Mouse (Mus musculus): ENCODE results near the gene Slc38a4.

The Slc38a4 gene

GRCm38 (mm10) chr15:97019323-97019722 is 36.4 kb downstream of the Slc38a4 start:
- no peak for DNase-seq (ENCODE audit: low read depth, low spot score)

- DNase-seq (ENCODE audit: low read depth, low spot score) = no peak
Observed at GRCm38 (mm10) chr15:97017195-97017594, 38.6 kb downstream of the Slc38a4 start.

GRCm38 (mm10) chr15:97015036-97015596 is 40.6 kb downstream of the Slc38a4 start:
- no peak for DNase-seq (ENCODE audit: low read depth, low spot score)

GRCm38 (mm10) chr15:97011599-97012372 is 44.0 kb downstream of the Slc38a4 start:
- DNase-seq (ENCODE audit: low read depth, low spot score) = no peak

- no peak for DNase-seq (ENCODE audit: low read depth, low spot score)
Observed at GRCm38 (mm10) chr15:97009271-97009670, 46.5 kb downstream of the Slc38a4 start.

GRCm38 (mm10) chr15:97005631-97006234 is 50.0 kb downstream of the Slc38a4 start:
- no peak for DNase-seq (ENCODE audit: low read depth, low spot score)

GRCm38 (mm10) chr15:97004525-97004867 is 51.3 kb downstream of the Slc38a4 start:
- DNase-seq (ENCODE audit: low read depth, low spot score) = no peak

- DNase-seq (ENCODE audit: low read depth, low spot score) = no peak
Observed at GRCm38 (mm10) chr15:97003851-97004524, 51.8 kb downstream of the Slc38a4 start.

GRCm38 (mm10) chr15:97003186-97003585 is 52.6 kb downstream of the Slc38a4 start:
- DNase-seq (ENCODE audit: low read depth, low spot score) = no peak

- DNase-seq (ENCODE audit: low read depth, low spot score) = no peak
Observed at GRCm38 (mm10) chr15:97002752-97003151, 53.0 kb downstream of the Slc38a4 start.

GRCm38 (mm10) chr15:97001886-97002285 is 53.9 kb downstream of the Slc38a4 start:
- DNase-seq (ENCODE audit: low read depth, low spot score) = no peak

GRCm38 (mm10) chr15:97001416-97001815 is 54.3 kb downstream of the Slc38a4 start:
- no peak for DNase-seq (ENCODE audit: low read depth, low spot score)

GRCm38 (mm10) chr15:97000319-97001251 is 55.2 kb downstream of the Slc38a4 start:
- no peak for DNase-seq (ENCODE audit: low read depth, low spot score)

- no peak for DNase-seq (ENCODE audit: low read depth, low spot score)
Observed at GRCm38 (mm10) chr15:96999401-96999800, 56.4 kb downstream of the Slc38a4 start.

- DNase-seq (ENCODE audit: low read depth, low spot score) = no peak
Observed at GRCm38 (mm10) chr15:96985618-96986017, 70.1 kb downstream of the Slc38a4 start.

- no peak for DNase-seq (ENCODE audit: low read depth, low spot score)
Observed at GRCm38 (mm10) chr15:96983581-96984330, 72.0 kb downstream of the Slc38a4 start.

- no peak for DNase-seq (ENCODE audit: low read depth, low spot score)
Observed at GRCm38 (mm10) chr15:96975125-96975524, 80.6 kb downstream of the Slc38a4 start.

GRCm38 (mm10) chr15:96974131-96974530 is 81.6 kb downstream of the Slc38a4 start:
- DNase-seq (ENCODE audit: low read depth, low spot score) = no peak

- no peak for DNase-seq (ENCODE audit: low read depth, low spot score)
Observed at GRCm38 (mm10) chr15:96973370-96973769, 82.4 kb downstream of the Slc38a4 start.

- DNase-seq (ENCODE audit: low read depth, low spot score) = no peak
Observed at GRCm38 (mm10) chr15:96972706-96973274, 83.0 kb downstream of the Slc38a4 start.
